Mouse (Mus musculus): Measurements from ENCODE around the gene Sppl2c. TPM values are rescaled to one million over a fixed set of nuclear protein-coding genes. Genes with fewer than 3 reads are reported as not detected.

Gene Sppl2c
- total RNA-seq, 1 experiment, result not detected

- DNase-seq (ENCODE audit: low read depth, low spot score), result no peak
- Histone ChIP-seq H3K4me3 (ENCODE audit: insufficient read depth in 1 of 2, low read depth in 1 of 2, low read length in 2 of 2, poor library complexity in 1 of 2, severe bottlenecking in 1 of 2) (peak overlapping the region in 1 of 2 experiments; percentile 30; a peak in 1 of 4 replicates), H3K4me1 (ENCODE audit: control insufficient read depth in 2 of 2, insufficient read depth in 2 of 2, low read length in 2 of 2, poor library complexity in 1 of 2) (peaks cover 0 to 3% of the 10 kb centered on the region in 2 experiments; a peak in 1 of 4 replicates), H3K9me3 (ENCODE audit: control insufficient read depth, insufficient read depth, low read depth, low read length) (no peaks in the 10 kb centered on the region), H3K9ac (ENCODE audit: insufficient read depth, low read depth, low read length, poor library complexity, severe bottlenecking) (no peak overlapping the region; the same call in 1 of the 2 replicates), H3K36me3 (ENCODE audit: control insufficient read depth, insufficient read depth, low read length, poor library complexity, severe bottlenecking) (no peaks in the 10 kb centered on the region), H3K27ac (ENCODE audit: insufficient read depth, low read depth, low read length, poor library complexity, severe bottlenecking) (no peak overlapping the region)
- in situ Hi-C loops (cut with MboI; ENCODE audit: low sequenced_read_pairs in 2 of 2, unreplicated experiment in 2 of 2), result no loop called here
- TF ChIP-seq HCFC1 (IDR thresholded peaks at IDR 0.05; ENCODE audit: borderline replicate concordance, insufficient read depth, low read length) (no peak), ZC3H11A (IDR thresholded peaks at IDR 0.05; ENCODE audit: borderline replicate concordance, low read depth, low read length) (no peak), MAFK (IDR thresholded peaks at IDR 0.05; ENCODE audit: insufficient read depth, low read depth, low read length) (no peak), CHD2 (IDR thresholded peaks at IDR 0.05; ENCODE audit: low read depth, low read length) (no peak), ZNF384 (IDR thresholded peaks at IDR 0.05; ENCODE audit: low read depth, low read length) (no peak)
Observed at GRCm38 (mm10) chr11:104223301-104223700, 37.2 kb downstream of the Sppl2c start.

- no peak overlapping the region for H3K27ac ChIP-seq (ENCODE audit: insufficient read depth, low read depth, low read length, poor library complexity, severe bottlenecking)
- TF ChIP-seq CHD2 (IDR thresholded peaks at IDR 0.05; ENCODE audit: low read depth, low read length), result no peak
- no peak for TF ChIP-seq ZC3H11A (IDR thresholded peaks at IDR 0.05; ENCODE audit: borderline replicate concordance, low read depth, low read length)
- no peak for TF ChIP-seq MAFK (IDR thresholded peaks at IDR 0.05; ENCODE audit: insufficient read depth, low read depth, low read length)
- H3K9me3 ChIP-seq (ENCODE audit: control insufficient read depth, insufficient read depth, low read depth, low read length), result no peaks in the 10 kb centered on the region
- H3K4me1 ChIP-seq (ENCODE audit: control insufficient read depth in 2 of 2, insufficient read depth in 2 of 2, low read length in 2 of 2, poor library complexity in 1 of 2), result peaks cover 3% of the 10 kb centered on the region in 2 experiments; a peak in 1 of 4 replicates
- no peak overlapping the region for H3K9ac ChIP-seq (ENCODE audit: insufficient read depth, low read depth, low read length, poor library complexity, severe bottlenecking)
- DNase-seq (ENCODE audit: low read depth, low spot score), result no peak
- no peak overlapping the region for H3K4me3 ChIP-seq (ENCODE audit: insufficient read depth in 1 of 2, low read depth in 1 of 2, low read length in 2 of 2, poor library complexity in 1 of 2, severe bottlenecking in 1 of 2)
- in situ Hi-C loops (cut with MboI; ENCODE audit: low sequenced_read_pairs in 2 of 2, unreplicated experiment in 2 of 2), result no loop called here
- H3K36me3 ChIP-seq (ENCODE audit: control insufficient read depth, insufficient read depth, low read length, poor library complexity, severe bottlenecking), result no peaks in the 10 kb centered on the region
Observed at GRCm38 (mm10) chr11:104229391-104229790, 43.3 kb downstream of the Sppl2c start.

GRCm38 (mm10) chr11:104230066-104230778 is 44.1 kb downstream of the Sppl2c start:
- no peaks in the 10 kb centered on the region for H3K9me3 ChIP-seq (ENCODE audit: control insufficient read depth, insufficient read depth, low read depth, low read length)
- in situ Hi-C loops (cut with MboI; ENCODE audit: low sequenced_read_pairs in 2 of 2, unreplicated experiment in 2 of 2), result no loop called here
- H3K4me3 ChIP-seq (ENCODE audit: insufficient read depth in 1 of 2, low read depth in 1 of 2, low read length in 2 of 2, poor library complexity in 1 of 2, severe bottlenecking in 1 of 2), result peak overlapping the region in 1 of 2 experiments; percentile 76; a peak in 2 of 4 replicates
- no peak overlapping the region for H3K27ac ChIP-seq (ENCODE audit: insufficient read depth, low read depth, low read length, poor library complexity, severe bottlenecking)
- no peak overlapping the region for H3K9ac ChIP-seq (ENCODE audit: insufficient read depth, low read depth, low read length, poor library complexity, severe bottlenecking)
- no peak for DNase-seq (ENCODE audit: low read depth, low spot score)
- no peaks in the 10 kb centered on the region for H3K36me3 ChIP-seq (ENCODE audit: control insufficient read depth, insufficient read depth, low read length, poor library complexity, severe bottlenecking)
- TF ChIP-seq MAFK (IDR thresholded peaks at IDR 0.05; ENCODE audit: insufficient read depth, low read depth, low read length) (no peak), ZNF384 (IDR thresholded peaks at IDR 0.05; ENCODE audit: low read depth, low read length) (no peak), CHD2 (IDR thresholded peaks at IDR 0.05; ENCODE audit: low read depth, low read length) (no peak), ZC3H11A (IDR thresholded peaks at IDR 0.05; ENCODE audit: borderline replicate concordance, low read depth, low read length) (no peak), HCFC1 (IDR thresholded peaks at IDR 0.05; ENCODE audit: borderline replicate concordance, insufficient read depth, low read length) (no peak)
- peaks cover 3% of the 10 kb centered on the region in 2 experiments; a peak in 1 of 4 replicates for H3K4me1 ChIP-seq (ENCODE audit: control insufficient read depth in 2 of 2, insufficient read depth in 2 of 2, low read length in 2 of 2, poor library complexity in 1 of 2)

GRCm38 (mm10) chr11:104231041-104231911 is 45.1 kb downstream of the Sppl2c start, which contains the start of gene Mapt:
Gene Mapt, plus strand, starts transcription at chr11:104231390.
- Histone ChIP-seq H3K36me3 (ENCODE audit: control insufficient read depth, insufficient read depth, low read length, poor library complexity, severe bottlenecking) (no peaks in the 10 kb centered on the region), H3K27ac (ENCODE audit: insufficient read depth, low read depth, low read length, poor library complexity, severe bottlenecking) (no peak within 1 kb of the TSS), H3K9ac (ENCODE audit: insufficient read depth, low read depth, low read length, poor library complexity, severe bottlenecking) (peak within 1 kb of the TSS; percentile 57), H3K4me3 (ENCODE audit: insufficient read depth in 1 of 2, low read depth in 1 of 2, low read length in 2 of 2, poor library complexity in 1 of 2, severe bottlenecking in 1 of 2) (peak within 1 kb of the TSS; percentile 66 to 76), H3K4me1 (ENCODE audit: control insufficient read depth in 2 of 2, insufficient read depth in 2 of 2, low read length in 2 of 2, poor library complexity in 1 of 2) (peaks cover 3% of the 10 kb centered on the region in 2 experiments; a peak in 1 of 4 replicates), H3K9me3 (ENCODE audit: control insufficient read depth, insufficient read depth, low read depth, low read length) (no peaks in the 10 kb centered on the region)
- in situ Hi-C loops (cut with MboI; ENCODE audit: low sequenced_read_pairs in 2 of 2, unreplicated experiment in 2 of 2), result no loop called here
- TF ChIP-seq CHD2 (IDR thresholded peaks at IDR 0.05; ENCODE audit: low read depth, low read length), result no peak
- peak; percentile 86 for DNase-seq (ENCODE audit: low read depth, low spot score)
